Mouse (Mus musculus) embryonic facial prominence, embryonic 12.5 days (tissue): ENCODE results near the gene Pip4k2c. TPM values are rescaled to one million over a fixed set of nuclear protein-coding genes. Genes with fewer than 3 reads are reported as not detected.

Experiments
- ATAC-seq: fragments of 200-750 bp; cut with Nextera tagmentation; 2 replicates; pipeline ENCODE4 v1.8.0; 2017; ENCODE audit not compliant: insufficient number of reproducible peaks, insufficient read depth, low FRiP score, low TSS enrichment
- H3K27ac ChIP-seq: fragments of 300-500 bp; sonication (generic); 2 replicates; pipeline ENCODE4 v1.5.1; 2016; ENCODE audit warnings: mild to moderate bottlenecking
- H3K27me3 ChIP-seq: fragments of 300-500 bp; sonication (generic); 2 replicates; pipeline ENCODE4 v1.6.1; 2016; ENCODE audit warnings: mild to moderate bottlenecking, moderate library complexity
- H3K36me3 ChIP-seq: fragments of 300-500 bp; sonication (generic); 2 replicates; pipeline ENCODE4 v1.6.1; 2016; ENCODE audit warnings: mild to moderate bottlenecking
- H3K4me1 ChIP-seq: fragments of 300-500 bp; sonication (generic); 2 replicates; pipeline ENCODE4 v1.6.1; 2016
- H3K4me2 ChIP-seq: fragments of 300-500 bp; sonication (generic); replicated peaks from 2 replicates; pipeline ENCODE4 v1.6.1; 2016; ENCODE audit warnings: mild to moderate bottlenecking, moderate library complexity
- H3K4me3 ChIP-seq: fragments of 300-500 bp; sonication (generic); 2 replicates; pipeline ENCODE4 v1.5.1; 2016; ENCODE audit warnings: mild to moderate bottlenecking
- H3K9ac ChIP-seq: fragments of 300-500 bp; sonication (generic); 2 replicates; pipeline ENCODE4 v1.6.1; 2016; ENCODE audit warnings: mild to moderate bottlenecking, moderate library complexity
- H3K9me3 ChIP-seq: fragments of 300-500 bp; sonication (generic); 2 replicates; pipeline ENCODE4 v1.6.1; 2016; ENCODE audit warnings: mild to moderate bottlenecking, moderate library complexity
- WGBS: fragments of 180-500 bp; shearing (Covaris S2); methylation state at CpG from one replicate; pipeline ENCODE4 v1.1.7; 2016; 5-methylcytosine and 5-hydroxymethylcytosine counted together
- polyA plus RNA-seq: library from polyadenylated mRNA; unstranded; fragments of >200 nt; fragmentation: Nextera tagmentation; extraction: Ambion mirVana; gene quantifications from 2 replicates; pipeline ENCODE4 v1.2.1, GENCODE M21; 2016

Pip4k2c gene
- polyA plus RNA-seq, 1 experiment from 2014 or later = 30.5 TPM

DNA sequence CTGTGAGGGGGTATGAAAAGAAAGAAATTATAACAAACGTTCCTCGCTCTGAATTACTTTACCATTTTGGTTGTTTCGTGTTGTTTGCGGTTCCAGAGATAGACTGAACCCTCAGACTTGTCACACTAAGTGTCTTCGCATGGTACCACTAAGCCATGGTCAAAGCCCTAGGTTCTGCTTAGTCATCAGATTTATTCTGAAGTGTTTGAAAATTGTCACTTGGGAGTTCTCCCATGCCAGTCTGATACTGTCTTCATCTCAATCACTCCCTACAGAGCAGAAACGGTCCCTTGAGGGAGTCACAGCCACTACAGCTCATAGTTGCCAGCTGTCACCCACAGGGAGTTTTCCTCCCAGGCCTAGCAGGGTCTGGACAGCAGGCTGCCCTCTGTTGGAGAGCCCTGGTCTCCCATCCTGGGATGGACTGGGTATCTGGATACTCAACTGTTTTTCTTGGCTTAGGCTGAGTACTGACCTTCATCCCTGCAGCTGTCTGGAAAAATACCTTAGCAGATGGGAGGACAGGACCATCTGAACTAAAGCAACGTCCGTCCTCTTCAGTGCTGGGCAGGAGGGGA, 15.0 kb upstream of the Pip4k2c start:
- no peak for ATAC-seq
- Histone ChIP-seq H3K4me1 (no peaks in the 10 kb centered on the region), H3K27ac (no peak overlapping the region), H3K4me3 (no peak overlapping the region), H3K27me3 (no peaks in the 10 kb centered on the region), H3K36me3 (no peaks in the 10 kb centered on the region), H3K9me3 (no peaks in the 10 kb centered on the region), H3K9ac (no peak overlapping the region), H3K4me2 (no peak overlapping the region)
- whole genome bisulfite sequencing = 68% methylated on average over 8 of the region's 8 CpGs

DNA sequence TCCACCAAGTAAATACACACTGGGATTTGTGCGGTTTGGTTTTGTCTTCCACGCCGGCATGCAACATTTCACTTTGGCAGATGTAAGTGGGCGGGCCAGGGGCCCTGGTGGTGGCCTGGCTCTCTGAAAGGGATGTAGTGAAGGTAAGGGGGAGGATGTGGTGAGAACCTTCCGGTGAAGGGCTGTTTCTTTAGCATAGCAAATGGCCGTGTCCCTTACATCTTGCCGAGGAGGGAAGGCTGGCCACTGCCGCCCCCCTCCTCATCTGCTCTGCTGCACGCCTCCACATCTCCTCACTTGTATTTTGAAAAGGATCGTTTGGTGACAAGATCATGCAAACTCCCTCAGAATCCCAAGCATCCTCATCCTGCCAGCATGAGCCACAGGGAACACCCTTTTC, 14.3 kb upstream of the Pip4k2c start:
- no peaks in the 10 kb centered on the region for H3K36me3 ChIP-seq
- H3K9ac ChIP-seq = no peak overlapping the region
- no peaks in the 10 kb centered on the region for H3K27me3 ChIP-seq
- 31% methylated on average over 10 of the region's 10 CpGs for WGBS
- H3K4me2 ChIP-seq = no peak overlapping the region
- no peak overlapping the region for H3K4me3 ChIP-seq
- no peaks in the 10 kb centered on the region for H3K4me1 ChIP-seq
- H3K9me3 ChIP-seq = no peaks in the 10 kb centered on the region
- H3K27ac ChIP-seq = no peak overlapping the region
- no peak for ATAC-seq

DNA sequence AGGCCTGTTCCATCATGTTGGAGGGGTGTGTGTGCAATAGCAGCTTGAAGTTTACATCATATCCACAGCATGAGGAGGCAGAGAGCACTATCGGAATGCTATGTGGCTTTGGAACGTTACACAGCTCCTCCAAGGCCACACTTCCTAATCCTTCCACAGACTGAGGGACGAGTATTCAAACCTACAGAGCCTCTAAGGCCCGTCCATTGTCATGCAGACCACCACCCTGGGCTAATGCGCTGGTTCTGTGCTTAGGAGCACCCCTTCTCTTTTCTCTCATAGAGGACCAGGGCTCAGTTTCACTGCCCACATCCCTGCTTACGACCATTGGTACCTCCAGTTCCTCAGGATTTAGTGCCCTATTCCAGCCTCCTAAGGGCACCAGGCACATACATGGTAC, 13.8 kb upstream of the Pip4k2c start:
- WGBS = 37% methylated on average over 6 of the region's 6 CpGs
- Histone ChIP-seq H3K9me3 (no peaks in the 10 kb centered on the region), H3K9ac (no peak overlapping the region), H3K4me2 (no peak overlapping the region), H3K36me3 (no peaks in the 10 kb centered on the region), H3K4me3 (no peak overlapping the region), H3K27ac (no peak overlapping the region), H3K4me1 (no peaks in the 10 kb centered on the region), H3K27me3 (no peaks in the 10 kb centered on the region)
- no peak for ATAC-seq

DNA sequence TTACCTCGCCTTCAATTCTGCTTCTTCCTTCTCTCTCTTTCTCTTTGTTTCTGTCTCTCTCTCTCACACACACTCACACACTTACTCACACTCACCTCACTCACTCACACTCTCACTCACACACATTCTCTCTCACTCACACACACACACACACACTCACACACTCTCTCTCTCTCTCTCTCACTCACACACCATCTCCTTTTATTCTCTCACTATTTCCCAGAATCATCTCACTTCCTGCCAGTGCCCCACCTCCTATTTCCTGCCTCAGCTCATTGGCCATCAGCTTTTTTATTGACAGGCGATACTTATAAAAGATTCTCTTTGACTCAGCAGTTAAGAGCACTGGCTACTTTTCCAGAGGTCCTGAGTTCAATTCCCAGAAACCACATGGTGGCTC, 7.0 kb upstream of the Pip4k2c start:
- H3K9ac ChIP-seq = no peak overlapping the region
- H3K4me3 ChIP-seq = no peak overlapping the region
- ATAC-seq = no peak
- no peaks in the 10 kb centered on the region for H3K9me3 ChIP-seq
- no peaks in the 10 kb centered on the region for H3K27me3 ChIP-seq
- WGBS = 86% methylated on average over 2 of the region's 2 CpGs
- H3K27ac ChIP-seq = no peak overlapping the region
- H3K36me3 ChIP-seq = no peaks in the 10 kb centered on the region
- H3K4me1 ChIP-seq = no peaks in the 10 kb centered on the region
- H3K4me2 ChIP-seq = no peak overlapping the region

DNA sequence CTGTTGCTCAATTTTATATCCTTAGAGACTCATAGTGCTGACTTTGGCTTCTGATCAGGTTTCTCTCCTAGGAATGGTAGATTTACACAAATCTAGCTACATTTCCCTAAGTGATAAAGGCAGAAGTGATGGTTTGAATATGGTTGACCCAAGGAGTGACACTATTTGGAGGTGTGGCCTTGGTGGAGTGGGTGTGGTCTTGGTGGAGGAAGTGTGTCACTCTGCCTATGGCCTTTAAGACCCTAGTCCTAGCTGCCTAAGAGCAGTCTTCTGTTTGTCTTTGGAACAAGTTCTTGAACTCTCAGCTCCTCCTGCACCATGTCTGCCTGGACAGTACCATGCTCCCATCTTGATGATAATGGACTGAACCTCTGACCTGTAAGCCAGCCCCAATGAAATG, 5.8 kb upstream of the Pip4k2c start:
- H3K27ac ChIP-seq = no peak overlapping the region
- no peaks in the 10 kb centered on the region for H3K27me3 ChIP-seq
- no peak for ATAC-seq
- H3K9me3 ChIP-seq = no peaks in the 10 kb centered on the region
- no peaks in the 10 kb centered on the region for H3K36me3 ChIP-seq
- no peaks in the 10 kb centered on the region for H3K4me1 ChIP-seq
- H3K4me2 ChIP-seq = no peak overlapping the region
- H3K4me3 ChIP-seq = no peak overlapping the region
- H3K9ac ChIP-seq = no peak overlapping the region

DNA sequence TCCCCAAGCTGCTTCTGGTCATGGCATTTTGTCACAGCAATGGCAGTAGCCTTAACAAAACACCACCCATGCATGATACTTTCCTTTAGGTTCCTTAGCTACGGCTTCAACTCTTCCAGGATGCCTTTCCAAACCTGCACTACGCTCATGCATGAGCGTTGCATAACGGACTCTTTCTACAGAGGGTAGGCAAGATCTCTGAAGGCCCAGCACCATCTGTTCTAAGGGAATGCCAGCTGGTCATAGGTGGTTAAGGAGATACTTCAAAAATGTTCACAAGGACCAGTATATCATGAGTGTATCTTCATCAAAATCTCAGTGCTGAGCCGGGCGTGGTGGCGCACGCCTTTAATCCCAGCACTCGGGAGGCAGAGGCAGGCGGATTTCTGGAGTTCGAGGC, 5.1 kb upstream of the Pip4k2c start:
- no peak overlapping the region for H3K4me3 ChIP-seq
- 96% methylated on average over 11 of the region's 11 CpGs for WGBS
- H3K36me3 ChIP-seq = no peaks in the 10 kb centered on the region
- H3K9ac ChIP-seq = no peak overlapping the region
- ATAC-seq = no peak
- no peaks in the 10 kb centered on the region for H3K27me3 ChIP-seq
- no peak overlapping the region for H3K4me2 ChIP-seq
- no peaks in the 10 kb centered on the region for H3K4me1 ChIP-seq
- no peak overlapping the region for H3K27ac ChIP-seq
- no peaks in the 10 kb centered on the region for H3K9me3 ChIP-seq

DNA sequence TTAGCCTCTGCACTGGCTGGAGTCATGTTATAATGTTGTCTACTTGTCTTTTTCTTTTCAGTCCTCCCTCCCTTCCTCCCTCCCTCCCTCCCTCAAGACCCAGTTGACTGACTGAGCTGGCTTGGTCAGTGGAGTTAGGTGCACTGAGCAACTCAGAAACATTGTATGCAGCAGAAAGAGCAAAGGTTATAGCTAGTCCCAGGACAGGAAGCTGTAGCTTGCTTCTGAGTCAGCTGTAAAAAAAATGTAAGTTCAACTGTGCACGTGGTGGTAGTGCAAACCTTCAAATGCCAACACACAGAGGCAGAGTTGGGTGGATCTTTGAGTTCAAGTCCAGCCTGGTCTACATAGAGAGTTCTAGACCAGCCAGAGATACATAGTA, 3.0 kb upstream of the Pip4k2c start:
- WGBS = 44% methylated on average over 1 of the region's 1 CpGs
- Histone ChIP-seq H3K27me3 (no peaks in the 10 kb centered on the region), H3K36me3 (no peaks in the 10 kb centered on the region), H3K4me1 (peaks cover 10% of the 10 kb centered on the region), H3K9me3 (no peaks in the 10 kb centered on the region), H3K4me3 (no peak overlapping the region), H3K27ac (no peak overlapping the region), H3K4me2 (no peak overlapping the region), H3K9ac (no peak overlapping the region)
- ATAC-seq = no peak

DNA sequence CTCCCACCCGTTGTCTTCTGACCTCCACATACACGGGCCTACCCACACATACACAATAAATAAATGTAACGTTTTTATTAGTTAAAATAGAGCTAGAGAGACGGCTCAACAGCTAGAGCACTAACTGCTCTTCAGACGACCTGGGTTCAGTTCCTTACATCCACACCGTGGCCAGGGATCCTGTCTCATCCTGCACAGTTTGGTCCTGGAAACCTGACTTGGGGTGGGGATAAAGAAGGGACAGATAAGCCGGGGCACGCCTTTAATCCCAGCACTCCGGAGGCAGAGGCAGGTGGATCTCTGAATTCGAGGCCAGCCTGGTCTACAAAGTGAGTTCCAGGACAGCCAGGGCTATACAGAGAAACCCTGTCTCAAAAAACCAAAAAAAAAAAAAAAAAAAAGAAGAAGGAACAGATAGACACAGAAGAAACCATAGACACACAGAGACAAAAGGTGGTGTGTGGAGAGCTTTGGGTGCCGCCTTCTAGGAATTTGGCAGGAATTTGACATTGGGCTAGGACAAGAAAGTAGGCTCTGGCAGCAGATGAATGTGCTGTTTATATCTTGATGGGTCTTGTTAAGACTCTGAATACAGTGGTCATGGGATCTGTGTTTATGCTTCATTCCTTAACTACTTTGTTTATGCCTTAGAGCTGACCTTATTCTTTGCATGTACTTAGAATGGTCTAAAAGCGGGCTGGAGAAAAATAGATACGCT, 2.5 kb upstream of the Pip4k2c start:
- WGBS = 82% methylated on average over 13 of the region's 13 CpGs
- no peak overlapping the region for H3K4me3 ChIP-seq
- H3K27ac ChIP-seq = no peak overlapping the region
- no peak overlapping the region for H3K4me2 ChIP-seq
- no peaks in the 10 kb centered on the region for H3K27me3 ChIP-seq
- peaks cover 10% of the 10 kb centered on the region for H3K4me1 ChIP-seq
- no peak for ATAC-seq
- H3K9me3 ChIP-seq = no peaks in the 10 kb centered on the region
- H3K36me3 ChIP-seq = no peaks in the 10 kb centered on the region
- no peak overlapping the region for H3K9ac ChIP-seq

DNA sequence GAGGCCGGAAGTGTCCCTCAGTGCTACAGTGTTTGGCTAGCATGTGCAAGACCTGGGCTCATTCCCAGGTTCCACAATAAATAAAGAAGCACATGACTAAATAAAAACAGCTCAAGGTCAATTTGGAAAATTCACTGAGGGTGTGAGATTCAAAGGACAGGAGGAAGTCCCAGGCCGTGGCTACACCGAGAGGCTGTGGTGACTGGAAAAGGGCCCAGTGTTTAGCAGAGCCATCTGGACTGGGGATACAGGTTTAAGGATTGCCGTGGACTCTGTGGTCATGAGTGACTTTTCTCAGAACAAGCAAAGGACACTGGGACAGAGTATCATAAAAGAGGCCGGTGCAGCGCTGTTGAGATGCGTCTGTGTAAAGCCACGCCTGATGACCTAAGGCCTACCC, 1.9 kb upstream of the Pip4k2c start:
- no peak overlapping the region for H3K27ac ChIP-seq
- H3K4me3 ChIP-seq = no peak overlapping the region
- H3K36me3 ChIP-seq = 0 out of 2 replicates have a peak, but pooled peaks cover 3% of the 10 kb centered on the region
- H3K27me3 ChIP-seq = no peaks in the 10 kb centered on the region
- H3K9ac ChIP-seq = no peak overlapping the region
- H3K4me1 ChIP-seq = peaks cover 10% of the 10 kb centered on the region
- 87% methylated on average over 8 of the region's 8 CpGs for WGBS
- no peak for ATAC-seq
- no peaks in the 10 kb centered on the region for H3K9me3 ChIP-seq
- H3K4me2 ChIP-seq = no peak overlapping the region

DNA sequence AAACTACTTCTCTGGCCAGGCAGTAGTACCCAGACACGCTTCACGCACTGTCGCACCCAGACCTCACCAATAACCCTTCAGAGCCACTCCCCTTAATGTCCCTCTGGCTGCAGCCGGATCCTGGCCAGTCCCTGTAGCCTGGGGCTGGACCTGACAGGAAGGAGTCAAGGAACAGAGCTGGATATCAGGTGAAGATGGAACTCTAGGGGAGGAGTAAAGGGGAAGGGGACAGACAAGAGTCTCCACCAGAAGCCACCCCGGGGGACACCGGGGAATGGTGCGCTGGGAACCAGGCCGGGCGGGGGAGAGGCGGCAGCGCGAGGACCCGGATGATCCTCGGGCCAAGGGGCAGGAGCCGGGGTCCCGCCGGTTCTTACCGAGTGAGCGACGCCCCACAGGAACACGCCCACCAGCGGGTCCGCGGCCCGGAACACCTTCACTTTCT, 402 bp downstream of the Pip4k2c start:
- Histone ChIP-seq H3K9ac (peak overlapping the region; percentile 83), H3K27ac (no peak overlapping the region), H3K4me2 (peak overlapping the region; percentile 94), H3K4me3 (peak overlapping the region; percentile 90), H3K9me3 (no peaks in the 10 kb centered on the region), H3K36me3 (peaks cover 23% of the 10 kb centered on the region), H3K4me1 (peaks cover 10% of the 10 kb centered on the region), H3K27me3 (no peaks in the 10 kb centered on the region)
- WGBS = 0% methylated on average over 22 of the region's 25 CpGs
- peak; percentile 29; the same call in 1 of the 2 replicates for ATAC-seq

DNA sequence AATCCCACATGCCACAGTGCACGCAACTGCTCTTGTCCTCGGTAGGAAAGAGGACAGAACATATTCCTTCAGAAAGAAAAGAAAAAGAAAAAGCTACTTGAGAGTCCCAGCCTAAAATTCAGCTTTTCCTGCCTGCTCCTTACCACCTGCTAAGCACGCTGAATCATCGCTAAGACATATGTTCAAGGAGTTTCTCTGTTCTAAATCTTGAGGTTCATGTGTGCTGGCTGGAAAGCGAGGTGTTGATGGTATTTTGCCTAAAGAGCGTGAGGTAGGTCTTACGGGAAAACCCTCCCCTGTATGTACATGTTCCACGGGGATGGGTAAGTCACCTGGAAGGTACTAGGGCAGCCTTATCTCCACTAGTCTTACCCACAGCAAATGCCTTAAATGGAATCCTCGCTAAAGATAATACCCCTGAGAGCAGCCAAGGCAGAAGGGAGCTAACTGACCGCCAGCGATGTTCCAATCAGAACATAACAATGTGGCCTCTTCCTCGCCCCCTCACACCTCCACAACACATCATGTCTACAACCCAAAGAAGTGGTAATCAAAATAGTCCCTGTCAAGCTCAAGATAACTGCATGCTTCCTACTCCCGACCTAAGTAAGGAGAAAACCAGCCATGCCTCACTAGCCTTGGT, 1.3 kb downstream of the Pip4k2c start:
- H3K4me1 ChIP-seq = peaks cover 10% of the 10 kb centered on the region
- no peak for ATAC-seq
- H3K36me3 ChIP-seq = peaks cover 32% of the 10 kb centered on the region
- no peaks in the 10 kb centered on the region for H3K27me3 ChIP-seq
- no peak overlapping the region for H3K27ac ChIP-seq
- peak overlapping the region; percentile 83; the same call in 1 of the 2 replicates for H3K9ac ChIP-seq
- 86% methylated on average over 13 of the region's 13 CpGs for WGBS
- H3K4me3 ChIP-seq = peak overlapping the region; percentile 90
- no peaks in the 10 kb centered on the region for H3K9me3 ChIP-seq
- H3K4me2 ChIP-seq = peak overlapping the region; percentile 94

DNA sequence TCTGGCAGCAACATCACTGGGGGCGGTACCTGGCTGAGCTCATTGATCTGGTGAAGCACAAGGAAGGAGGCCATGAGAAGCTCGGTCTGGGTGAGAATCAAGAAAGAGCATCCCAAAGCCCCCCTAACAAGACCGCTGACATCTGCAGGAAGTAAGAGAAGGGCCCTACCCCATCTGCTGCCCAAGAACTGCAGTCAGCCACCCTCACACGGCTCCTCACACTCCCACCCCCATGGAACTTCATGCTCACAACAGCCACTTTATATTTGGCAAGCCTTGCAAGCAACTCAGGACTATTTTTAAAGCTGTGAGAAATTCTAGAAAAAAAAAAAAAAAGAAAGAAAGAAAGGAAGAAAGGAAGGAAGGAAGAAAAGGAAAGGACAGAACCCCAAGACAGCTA, 2.5 kb downstream of the Pip4k2c start:
- H3K4me3 ChIP-seq = no peak overlapping the region
- H3K27me3 ChIP-seq = no peaks in the 10 kb centered on the region
- 82% methylated on average over 4 of the region's 4 CpGs for WGBS
- no peak for ATAC-seq
- H3K9ac ChIP-seq = no peak overlapping the region
- H3K9me3 ChIP-seq = no peaks in the 10 kb centered on the region
- no peak overlapping the region for H3K27ac ChIP-seq
- peaks cover 41% of the 10 kb centered on the region for H3K36me3 ChIP-seq
- H3K4me1 ChIP-seq = peaks cover 10% of the 10 kb centered on the region
- H3K4me2 ChIP-seq = no peak overlapping the region
